Mouse (Mus musculus) G1E (cell line): Measurements from ENCODE around the gene Trpt1.

Experiments used
- CTCF ChIP-seq: IDR thresholded peaks from 2 replicates; pipeline ENCODE4 v1.5.1; 2012; ENCODE audit warnings: low read depth, low read length, inconsistent platforms, mixed read lengths
- GATA1 ChIP-seq: IDR thresholded peaks from 2 replicates; pipeline ENCODE4 v1.6.1; 2012; ENCODE audit warnings: borderline replicate concordance, low read length, inconsistent platforms, mixed read lengths
- GATA2 ChIP-seq: IDR thresholded peaks from 2 replicates; pipeline ENCODE4 v1.6.1; 2012; ENCODE audit warnings: low read depth, low read length, inconsistent platforms, borderline replicate concordance
- POLR2AphosphoS5 ChIP-seq: IDR thresholded peaks from 2 replicates; pipeline ENCODE4 v1.6.1; 2012; ENCODE audit warnings: low read depth, low read length, inconsistent platforms; ENCODE audit not compliant: insufficient replicate concordance
- TAL1 ChIP-seq: conservative IDR thresholded peaks from 2 replicates; pipeline ENCODE4 v1.6.1; 2012; ENCODE audit warnings: low read depth, low read length, inconsistent platforms, mixed read lengths

DNA sequence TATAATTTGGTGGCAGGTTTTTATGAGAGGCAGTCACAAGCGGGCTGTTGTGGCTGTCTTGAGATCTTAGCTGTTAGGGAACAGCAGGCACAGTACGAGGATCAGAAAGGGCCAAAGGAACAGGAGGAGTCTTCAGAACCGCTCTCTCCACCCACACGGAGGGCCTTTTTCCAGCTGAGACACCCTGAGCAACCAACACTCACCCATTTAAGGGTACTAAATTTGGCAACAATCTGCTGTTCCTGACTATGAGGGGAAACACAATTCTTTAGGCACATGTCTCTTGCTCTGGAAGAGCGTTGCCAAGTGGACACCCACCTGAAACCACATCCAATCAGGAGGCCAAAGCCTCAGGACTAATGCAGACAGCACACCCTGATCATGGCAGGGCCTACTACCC, 33.6 kb downstream of the Trpt1 start:
- no peak for TF ChIP-seq CTCF
- no peak for TF ChIP-seq POLR2AphosphoS5
- no peak for TF ChIP-seq TAL1
- no peak for TF ChIP-seq GATA2
- no peak for TF ChIP-seq GATA1
